Mouse (Mus musculus): ENCODE results near the gene Mrpl45. TPM values are rescaled to one million over a fixed set of nuclear protein-coding genes. Genes with fewer than 3 reads are reported as not detected.
"Not testable (repeated sequence)": the region's sequence is repeated elsewhere in the genome, so short reads cannot be mapped to it uniquely, and the experiment has no call there.

Mrpl45 gene
- 44.6 and 47.9 TPM in 2 replicates for polyA plus RNA-seq (2015; fragmentation: Nextera tagmentation; extraction: Ambion mirVana)

- Histone ChIP-seq H3K4me3 (peak within 1 kb of the TSS; percentile 63), H3K36me3 (0 out of 2 replicates have a peak, but pooled peaks cover 5% of the 10 kb centered on the region), H3K27me3 (no peaks in the 10 kb centered on the region), H3K9ac (peak within 1 kb of the TSS; percentile 57), H3K27ac (peak within 1 kb of the TSS; percentile 66), H3K4me2 (peak within 1 kb of the TSS; percentile 57), H3K4me1 (peaks cover 10% of the 10 kb centered on the region), H3K9me3 (no peaks in the 10 kb centered on the region)
- ATAC-seq (ENCODE audit: borderline replicate concordance, extremely low read depth, low FRiP score, low TSS enrichment): peak; percentile 95
- under 1% methylated on average over 50 of the region's 50 CpGs for WGBS
These were observed at the start of gene Mrpl45 for GRCm38 (mm10) chr11:97315504-97316503. TSS of gene Mrpl45 (plus strand) at chr11:97315716.

- WGBS: 89% methylated on average over 1 of the region's 1 CpGs
- H3K27ac ChIP-seq; ATAC-seq (ENCODE audit: borderline replicate concordance, extremely low read depth, low FRiP score, low TSS enrichment); H3K9ac ChIP-seq; H3K36me3 ChIP-seq; H3K27me3 ChIP-seq; H3K4me2 ChIP-seq; H3K9me3 ChIP-seq; H3K4me1 ChIP-seq; H3K4me3 ChIP-seq: not testable (repeated sequence)
These were observed 49.0 kb upstream of the Mrpl45 start for GRCm38 (mm10) chr11:97266544-97266943.

GRCm38 (mm10) chr11:97270004-97270403, 45.5 kb upstream of the Mrpl45 start:
- H3K9ac ChIP-seq; H3K9me3 ChIP-seq; H3K4me2 ChIP-seq; ATAC-seq (ENCODE audit: borderline replicate concordance, extremely low read depth, low FRiP score, low TSS enrichment); H3K27me3 ChIP-seq; H3K36me3 ChIP-seq; H3K4me1 ChIP-seq; H3K4me3 ChIP-seq; H3K27ac ChIP-seq: not testable (repeated sequence)
- WGBS: 73% methylated on average over 2 of the region's 2 CpGs

- no peaks in the 10 kb centered on the region for H3K27me3 ChIP-seq
- WGBS: 93% methylated on average over 4 of the region's 4 CpGs
- no peaks in the 10 kb centered on the region for H3K36me3 ChIP-seq
- H3K4me1 ChIP-seq: peaks cover under 1% of the 10 kb centered on the region; the same call in 1 of the 2 replicates
- no peak overlapping the region for H3K27ac ChIP-seq
- H3K9me3 ChIP-seq: no peaks in the 10 kb centered on the region
- H3K4me2 ChIP-seq: no peak overlapping the region
- no peak overlapping the region for H3K9ac ChIP-seq
- no peak overlapping the region for H3K4me3 ChIP-seq
- ATAC-seq (ENCODE audit: borderline replicate concordance, extremely low read depth, low FRiP score, low TSS enrichment): no peak
These were observed 42.7 kb upstream of the Mrpl45 start for GRCm38 (mm10) chr11:97272835-97273234.

- ATAC-seq (ENCODE audit: borderline replicate concordance, extremely low read depth, low FRiP score, low TSS enrichment): no peak
- no peaks in the 10 kb centered on the region for H3K9me3 ChIP-seq
- WGBS: 81% methylated on average over 5 of the region's 5 CpGs
- H3K4me1 ChIP-seq: peaks cover 8% of the 10 kb centered on the region
- H3K27ac ChIP-seq: no peak overlapping the region
- H3K4me2 ChIP-seq: no peak overlapping the region
- H3K4me3 ChIP-seq: no peak overlapping the region
- no peaks in the 10 kb centered on the region for H3K27me3 ChIP-seq
- H3K36me3 ChIP-seq: no peaks in the 10 kb centered on the region
- H3K9ac ChIP-seq: no peak overlapping the region
These were observed 41.9 kb upstream of the Mrpl45 start for GRCm38 (mm10) chr11:97273613-97274012.

GRCm38 (mm10) chr11:97274947-97275346, 40.6 kb upstream of the Mrpl45 start:
- not testable (repeated sequence) for H3K9me3 ChIP-seq; H3K9ac ChIP-seq; ATAC-seq (ENCODE audit: borderline replicate concordance, extremely low read depth, low FRiP score, low TSS enrichment); H3K4me2 ChIP-seq; H3K36me3 ChIP-seq; H3K4me3 ChIP-seq; H3K27ac ChIP-seq; H3K27me3 ChIP-seq
- 90% methylated on average over 6 of the region's 6 CpGs for WGBS
- peaks cover 15% of the 10 kb centered on the region for H3K4me1 ChIP-seq

GRCm38 (mm10) chr11:97275349-97275748, 40.2 kb upstream of the Mrpl45 start:
- Histone ChIP-seq H3K36me3 (no peaks in the 10 kb centered on the region), H3K27ac (no peak overlapping the region), H3K4me2 (no peak overlapping the region)

GRCm38 (mm10) chr11:97276019-97276418, 39.5 kb upstream of the Mrpl45 start:
- H3K27ac ChIP-seq: no peak overlapping the region
- H3K9ac ChIP-seq: no peak overlapping the region
- no peak for ATAC-seq (ENCODE audit: borderline replicate concordance, extremely low read depth, low FRiP score, low TSS enrichment)
- 57% methylated on average over 1 of the region's 1 CpGs for WGBS
- peaks cover 20% of the 10 kb centered on the region for H3K4me1 ChIP-seq
- H3K27me3 ChIP-seq: no peaks in the 10 kb centered on the region
- no peaks in the 10 kb centered on the region for H3K36me3 ChIP-seq
- H3K4me3 ChIP-seq: no peak overlapping the region
- no peaks in the 10 kb centered on the region for H3K9me3 ChIP-seq
- H3K4me2 ChIP-seq: no peak overlapping the region

More at GRCm38 (mm10) chr11:97275349-97275748, 40.2 kb upstream of the Mrpl45 start:
- ATAC-seq (ENCODE audit: borderline replicate concordance, extremely low read depth, low FRiP score, low TSS enrichment): no peak
- Histone ChIP-seq H3K9me3 (no peaks in the 10 kb centered on the region), H3K4me3 (no peak overlapping the region), H3K4me1 (peaks cover 15% of the 10 kb centered on the region), H3K9ac (no peak overlapping the region), H3K27me3 (no peaks in the 10 kb centered on the region)
- WGBS: 89% methylated on average over 2 of the region's 2 CpGs

- Histone ChIP-seq H3K27ac (no peak overlapping the region), H3K4me3 (no peak overlapping the region), H3K36me3 (no peaks in the 10 kb centered on the region), H3K9ac (no peak overlapping the region), H3K9me3 (no peaks in the 10 kb centered on the region), H3K4me1 (peaks cover 21% of the 10 kb centered on the region), H3K4me2 (no peak overlapping the region), H3K27me3 (no peaks in the 10 kb centered on the region)
- 81% methylated on average over 5 of the region's 5 CpGs for WGBS
- ATAC-seq (ENCODE audit: borderline replicate concordance, extremely low read depth, low FRiP score, low TSS enrichment): no peak
These were observed 38.4 kb upstream of the Mrpl45 start for GRCm38 (mm10) chr11:97277166-97277565.

- ATAC-seq (ENCODE audit: borderline replicate concordance, extremely low read depth, low FRiP score, low TSS enrichment): no peak
- no peak overlapping the region for H3K27ac ChIP-seq
- H3K4me3 ChIP-seq: peak overlapping the region; percentile 100
- H3K4me2 ChIP-seq: peak overlapping the region; percentile 79
- no peak overlapping the region for H3K9ac ChIP-seq
- H3K4me1 ChIP-seq: peaks cover 21% of the 10 kb centered on the region
- H3K27me3 ChIP-seq: no peaks in the 10 kb centered on the region
- no peaks in the 10 kb centered on the region for H3K36me3 ChIP-seq
- H3K9me3 ChIP-seq: no peaks in the 10 kb centered on the region
- WGBS: 72% methylated on average over 6 of the region's 6 CpGs
These were observed 37.1 kb upstream of the Mrpl45 start for GRCm38 (mm10) chr11:97278456-97278855.

- no peaks in the 10 kb centered on the region for H3K27me3 ChIP-seq
- H3K36me3 ChIP-seq: no peaks in the 10 kb centered on the region
- peak overlapping the region; percentile 79 for H3K4me2 ChIP-seq
- H3K4me3 ChIP-seq: peak overlapping the region; percentile 100
- no peak for ATAC-seq (ENCODE audit: borderline replicate concordance, extremely low read depth, low FRiP score, low TSS enrichment)
- 14% methylated on average over 11 of the region's 11 CpGs for WGBS
- H3K4me1 ChIP-seq: peaks cover 21% of the 10 kb centered on the region
- H3K9ac ChIP-seq: peak overlapping the region; percentile 100
- peak overlapping the region; percentile 98 for H3K27ac ChIP-seq
- no peaks in the 10 kb centered on the region for H3K9me3 ChIP-seq
These were observed 36.5 kb upstream of the Mrpl45 start for GRCm38 (mm10) chr11:97279040-97279404.

All from lung, embryonic 15.5 days (tissue).